Mouse (Mus musculus): ENCODE measurements around the gene Abat. TPM values are rescaled to one million over a fixed set of nuclear protein-coding genes. Genes with fewer than 3 reads are reported as not detected.
A peak's percentile ranks its signal among the peaks of the same experiment; 100 is the strongest.

Abat gene
- 30.9 and 47.8 TPM in 2 replicates for polyA plus RNA-seq (2012; rRNA removed)

- peak; percentile 86 for DNase-seq (ENCODE audit: low read depth, low spot score)
- WGBS = 1% methylated on average over 46 of the region's 46 CpGs
Measured at GRCm38 (mm10) chr16:8513236-8513906, at the start of gene Abat. Abat (plus strand) TSS chr16:8513429.

- 75% methylated on average over 2 of the region's 2 CpGs for WGBS
- no peak for DNase-seq (ENCODE audit: low read depth, low spot score)
Measured at GRCm38 (mm10) chr16:8470132-8470531, 43.1 kb upstream of the Abat start.

GRCm38 (mm10) chr16:8470603-8471481 is 42.4 kb upstream of the Abat start, which contains the start of gene Mettl22:
Mettl22 (plus strand) TSS chr16:8470788.
- peak; percentile 67 for DNase-seq (ENCODE audit: low read depth, low spot score)
- WGBS = 1% methylated on average over 48 of the region's 48 CpGs

DNA sequence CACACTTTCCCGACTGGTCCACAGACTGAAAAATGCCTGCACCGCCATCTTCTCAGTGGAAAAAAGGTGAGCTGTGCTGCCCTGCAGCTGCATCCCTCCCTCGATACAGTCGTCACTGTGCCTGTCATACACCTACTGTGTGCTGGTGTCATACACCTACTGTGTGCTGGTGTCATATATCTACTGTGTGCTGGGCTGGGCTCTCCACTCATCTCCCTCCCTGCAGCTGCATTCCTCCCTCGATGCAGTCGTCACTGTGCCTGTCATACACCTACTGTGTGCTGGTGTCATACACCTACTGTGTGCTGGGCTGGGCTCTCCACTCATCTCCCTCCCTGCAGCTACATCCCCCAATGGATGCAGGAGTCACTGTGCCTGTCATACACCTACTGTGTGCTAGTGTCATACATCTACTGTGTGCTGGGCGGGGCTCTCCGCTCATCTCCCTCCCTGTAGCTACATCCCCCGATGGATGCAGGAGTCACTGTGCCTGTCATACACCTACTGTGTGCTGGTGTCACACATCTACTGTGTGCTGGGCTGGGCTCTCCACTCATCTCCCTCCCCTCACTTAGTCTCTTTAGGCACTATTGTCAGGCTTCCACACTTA is 25.7 kb upstream of the Abat start:
- 94% methylated on average over 9 of the region's 9 CpGs for WGBS
- no peak for DNase-seq (ENCODE audit: low read depth, low spot score)

- WGBS = 89% methylated on average over 5 of the region's 5 CpGs
- DNase-seq (ENCODE audit: low read depth, low spot score) = no peak
Measured at GRCm38 (mm10) chr16:8489340-8489739, 23.9 kb upstream of the Abat start.

DNA sequence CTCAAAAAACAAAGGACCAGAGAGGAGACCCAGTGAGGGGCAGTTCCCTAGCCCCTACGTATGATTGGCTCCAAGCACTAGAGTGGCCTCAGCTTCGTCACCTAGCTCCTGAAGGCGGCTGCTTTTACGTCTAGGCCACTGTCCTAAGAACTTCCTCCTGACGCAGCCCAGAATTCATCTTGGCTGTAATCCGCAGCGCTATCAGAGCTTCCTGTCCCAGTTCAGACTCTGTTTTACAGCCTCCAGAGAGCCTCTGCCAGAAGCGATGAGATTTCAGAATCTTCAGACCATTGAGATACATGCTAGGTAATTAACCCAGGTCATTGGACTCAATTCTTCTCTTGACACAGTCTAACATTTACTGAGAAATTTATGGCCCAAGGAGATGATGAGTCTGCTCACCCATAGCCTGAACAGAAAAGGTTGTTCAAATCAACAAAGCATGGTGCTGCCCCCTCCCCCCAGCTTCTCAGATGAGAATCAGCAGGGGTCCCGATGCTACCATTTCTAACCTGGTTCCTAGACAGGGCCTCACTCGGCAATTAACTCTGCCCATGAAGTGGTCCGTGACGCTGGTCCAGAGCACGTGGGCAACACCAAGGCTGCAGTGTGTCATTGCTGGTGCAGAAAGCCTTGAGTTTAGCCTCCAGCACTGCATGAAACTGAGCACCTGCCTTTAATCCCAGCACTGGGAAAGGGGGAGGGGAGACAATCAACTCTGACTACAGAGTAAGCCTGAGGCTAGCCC is 21.3 kb upstream of the Abat start:
- DNase-seq (ENCODE audit: low read depth, low spot score) = no peak
- WGBS = 22% methylated on average over 13 of the region's 13 CpGs

DNA sequence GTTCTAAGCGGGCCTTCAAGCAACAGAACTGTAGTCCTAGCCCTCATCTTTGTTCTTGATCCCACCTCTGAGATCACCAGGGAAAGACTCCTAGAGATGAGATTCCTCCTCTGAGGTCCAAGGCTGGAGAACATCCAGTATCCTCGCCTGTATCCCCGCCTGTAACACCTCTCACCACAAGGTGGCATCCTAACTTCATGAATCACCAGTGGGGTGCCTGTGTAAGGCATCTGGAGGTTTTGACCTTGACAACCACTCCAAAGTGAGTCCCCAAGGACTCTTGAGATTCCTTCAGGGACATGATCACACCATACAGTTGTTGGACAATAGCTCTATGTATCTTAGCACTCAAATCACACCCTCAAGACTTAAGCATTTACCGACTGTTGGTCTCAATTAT is 19.0 kb upstream of the Abat start:
- 23% methylated on average over 4 of the region's 4 CpGs for WGBS
- no peak for DNase-seq (ENCODE audit: low read depth, low spot score)

DNA sequence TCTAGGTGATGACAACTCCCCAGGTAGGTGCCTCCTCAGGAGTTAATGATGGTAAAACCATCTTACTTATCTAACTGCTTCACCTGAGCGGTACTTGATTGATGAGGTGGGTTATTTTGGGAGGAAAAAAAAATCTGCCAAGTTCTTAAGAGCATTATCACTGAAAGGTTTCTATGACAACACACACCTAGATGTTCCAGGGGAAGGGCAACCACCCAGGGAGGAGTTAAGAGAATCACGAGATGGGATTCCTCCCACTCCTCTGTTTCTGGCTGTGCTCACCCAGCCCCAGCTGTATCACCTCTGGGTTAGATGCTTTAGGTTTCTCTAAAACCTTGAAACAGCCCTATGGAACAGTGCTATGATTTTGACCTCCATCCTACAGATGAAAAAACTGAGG is 16.3 kb upstream of the Abat start:
- no peak for DNase-seq (ENCODE audit: low read depth, low spot score)
- 67% methylated on average over 2 of the region's 2 CpGs for WGBS

- no peak for DNase-seq (ENCODE audit: low read depth, low spot score)
- WGBS = 32% methylated on average over 2 of the region's 2 CpGs
Measured at GRCm38 (mm10) chr16:8504271-8504670, 9.0 kb upstream of the Abat start.

- no peak for DNase-seq (ENCODE audit: low read depth, low spot score)
- WGBS = 78% methylated on average over 5 of the region's 5 CpGs
Measured at GRCm38 (mm10) chr16:8509894-8510293, 3.3 kb upstream of the Abat start.

DNA sequence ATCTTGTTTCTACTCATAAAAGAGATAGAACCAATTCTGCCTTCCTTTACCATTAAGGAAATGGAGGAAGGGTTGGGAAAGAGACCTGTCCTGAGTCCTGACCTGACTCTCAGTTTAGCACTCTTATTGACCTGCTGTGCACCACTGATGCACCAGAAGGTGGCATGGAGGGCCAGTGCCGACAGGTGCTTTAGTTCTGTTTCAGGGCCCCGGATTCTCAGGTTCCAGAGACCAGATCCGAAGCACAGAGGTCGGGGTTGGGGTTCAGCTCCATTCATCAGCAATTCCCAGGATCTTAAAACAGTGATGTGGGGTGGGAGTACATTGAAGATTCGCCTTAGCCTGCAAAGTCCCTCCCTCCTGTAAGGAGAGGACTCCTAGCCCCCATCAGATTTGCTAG is 399 bp upstream of the Abat start:
- DNase-seq (ENCODE audit: low read depth, low spot score) = no peak

DNA sequence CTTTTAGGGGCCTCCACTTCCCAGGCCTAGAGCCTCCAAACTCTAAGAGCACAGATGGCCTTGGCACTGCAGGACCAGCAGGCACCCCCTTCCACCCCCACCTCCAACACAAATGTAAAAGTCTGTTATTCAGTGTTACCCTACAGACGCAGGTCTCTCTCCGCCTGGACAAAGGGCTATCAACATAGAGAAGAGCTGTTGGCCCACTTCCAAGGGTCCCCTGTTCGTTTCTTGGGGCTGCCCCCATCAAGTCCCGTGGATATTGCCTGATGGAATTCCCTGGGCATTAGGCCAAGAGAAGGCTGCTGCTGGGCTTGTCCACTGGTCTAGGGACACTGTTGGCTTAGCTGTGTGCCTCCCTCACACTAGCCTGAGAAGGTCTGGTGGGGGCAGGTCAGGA is 951 bp downstream of the Abat start:
- WGBS = 15% methylated on average over 4 of the region's 4 CpGs
- no peak for DNase-seq (ENCODE audit: low read depth, low spot score)

More for the DNA sequence above, 399 bp upstream of the Abat start:
- WGBS = 5% methylated on average over 5 of the region's 5 CpGs

GRCm38 (mm10) chr16:8520525-8520924 is 7.3 kb downstream of the Abat start:
- WGBS = 90% methylated on average over 5 of the region's 5 CpGs
- DNase-seq (ENCODE audit: low read depth, low spot score) = no peak

GRCm38 (mm10) chr16:8521322-8521721 is 8.1 kb downstream of the Abat start:
- DNase-seq (ENCODE audit: low read depth, low spot score) = no peak
- 45% methylated on average over 4 of the region's 4 CpGs for WGBS

- WGBS = 19% methylated on average over 11 of the region's 11 CpGs
- no peak for DNase-seq (ENCODE audit: low read depth, low spot score)
Measured at GRCm38 (mm10) chr16:8523480-8524144, 10.4 kb downstream of the Abat start.

- WGBS = 64% methylated on average over 16 of the region's 16 CpGs
- DNase-seq (ENCODE audit: low read depth, low spot score) = no peak
Measured at GRCm38 (mm10) chr16:8524163-8524847, 11.1 kb downstream of the Abat start.

DNA sequence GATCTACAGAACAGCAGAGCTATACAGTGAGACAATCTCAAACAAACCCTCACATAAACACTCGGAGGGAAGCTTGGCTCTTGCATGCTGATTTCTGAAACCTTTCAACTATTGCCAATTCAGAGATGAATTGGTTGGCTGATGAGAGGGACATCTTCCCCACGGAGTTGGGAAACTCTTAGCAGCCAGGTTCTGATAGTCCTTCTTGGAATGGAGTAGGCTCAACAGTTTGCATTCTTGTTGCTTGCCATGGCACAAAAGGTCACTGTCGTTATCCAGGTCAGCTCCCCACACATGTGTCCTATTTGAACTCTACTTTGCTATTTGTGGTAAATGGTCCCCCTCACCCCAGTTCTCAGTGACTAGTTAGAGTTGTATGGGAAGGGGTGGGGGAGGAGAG is 12.1 kb downstream of the Abat start:
- DNase-seq (ENCODE audit: low read depth, low spot score) = no peak
- WGBS = 19% methylated on average over 3 of the region's 3 CpGs

- no peak for DNase-seq (ENCODE audit: low read depth, low spot score)
- WGBS = 29% methylated on average over 7 of the region's 7 CpGs
Measured at GRCm38 (mm10) chr16:8525877-8526276, 12.6 kb downstream of the Abat start.

- 92% methylated on average over 1 of the region's 1 CpGs for WGBS
- DNase-seq (ENCODE audit: low read depth, low spot score) = no peak
Measured at GRCm38 (mm10) chr16:8529389-8529788, 16.2 kb downstream of the Abat start.

Measured in large intestine, adult 2 months (tissue).